Mouse (Mus musculus) left cerebral cortex, adult 9 months (tissue): ENCODE measurements around the gene Slc35a3.

Experiments
- DNase-seq, 2 experiments: peaks; one replicate each; pipeline ENCODE4 v3.0.0; 2022; ENCODE audit warnings: low spot score in 2 of 2

Slc35a3 gene

DNA sequence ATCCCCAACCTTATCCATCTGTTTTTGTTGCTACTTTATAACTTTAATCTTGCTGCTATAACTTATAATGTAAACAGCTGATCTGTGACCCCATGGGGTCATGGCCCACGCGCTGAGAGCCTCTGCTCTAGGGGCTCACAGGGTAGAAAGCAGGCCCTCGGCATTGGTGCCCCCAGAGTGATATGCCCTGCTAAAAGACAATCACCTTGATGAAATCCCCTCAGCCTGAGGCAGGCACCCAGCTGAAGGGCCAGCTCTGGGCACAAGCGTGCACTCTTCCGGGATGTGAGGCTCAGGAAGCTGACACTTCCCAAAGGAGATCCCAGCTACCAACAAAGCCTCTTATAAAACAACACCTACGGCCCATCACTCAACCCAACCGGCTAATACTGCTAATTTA lies 74.1 kb downstream of the Slc35a3 start:
- no peak for DNase-seq

GRCm38 (mm10) chr3:116637693-116638476 lies 74.7 kb downstream of the Slc35a3 start:
- DNase-seq: no peak

- DNase-seq: no peak
Observed at GRCm38 (mm10) chr3:116635799-116636198, 76.8 kb downstream of the Slc35a3 start.

- DNase-seq: no peak
Observed at GRCm38 (mm10) chr3:116634853-116635252, 77.8 kb downstream of the Slc35a3 start.

GRCm38 (mm10) chr3:116634091-116634490 lies 78.5 kb downstream of the Slc35a3 start:
- no peak for DNase-seq

- DNase-seq: no peak
Observed at GRCm38 (mm10) chr3:116632971-116633370, 79.7 kb downstream of the Slc35a3 start.

DNA sequence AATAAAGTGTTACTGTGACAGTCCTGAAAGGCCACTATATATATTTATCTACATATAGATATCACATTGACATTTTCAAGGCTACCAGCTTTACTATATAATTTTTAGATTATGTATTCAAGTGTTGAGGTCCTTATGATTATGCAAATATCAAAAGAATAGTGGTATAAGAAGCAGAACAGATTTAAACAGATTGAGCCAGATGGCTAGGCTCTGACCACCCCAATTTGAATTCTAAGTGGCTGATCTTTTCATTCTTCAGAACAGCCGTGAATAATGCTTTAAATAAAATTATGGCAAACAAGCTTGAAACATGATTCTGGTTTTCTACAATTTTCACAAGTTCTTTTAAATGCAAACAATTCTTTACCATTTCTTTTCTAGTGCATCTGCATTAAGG lies 81.2 kb downstream of the Slc35a3 start:
- DNase-seq: no peak

- DNase-seq: no peak
Observed at GRCm38 (mm10) chr3:116622641-116623040, 90.0 kb downstream of the Slc35a3 start.

DNA sequence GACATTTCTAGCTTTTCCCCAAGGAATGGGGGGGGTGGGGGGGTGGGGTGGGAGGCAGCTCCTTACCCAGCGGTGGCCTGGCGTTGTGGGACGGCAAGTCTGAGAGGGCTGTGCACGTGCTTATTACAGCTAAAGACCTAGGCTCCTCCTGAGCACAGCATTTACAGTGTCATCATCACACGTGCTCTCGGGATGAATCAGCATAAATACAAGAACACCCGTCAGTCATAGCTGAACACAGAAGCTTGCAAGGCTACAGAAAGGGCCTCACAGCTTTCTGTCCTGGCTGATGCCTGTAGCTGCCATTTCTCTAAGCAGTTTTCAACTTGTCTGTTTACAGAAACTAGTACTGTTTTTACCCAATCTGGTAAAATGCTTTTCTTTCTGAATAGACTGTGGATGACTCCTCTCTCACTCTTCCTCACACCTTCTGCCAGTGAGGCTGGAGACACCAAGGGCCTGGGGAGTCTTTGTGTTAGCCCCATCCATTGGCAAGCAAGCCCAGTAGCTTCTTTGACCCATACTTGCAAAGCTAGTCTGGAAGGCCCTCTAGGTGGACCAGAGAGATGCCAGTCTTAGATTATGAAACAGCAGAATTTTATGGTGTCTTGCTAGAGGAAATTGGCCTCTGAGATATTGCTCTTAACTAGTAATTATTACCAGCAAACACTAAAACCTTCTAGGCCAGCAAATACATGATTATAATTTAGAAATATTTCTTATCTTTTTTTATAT lies 91.8 kb downstream of the Slc35a3 start:
- no peak for DNase-seq
